7 mouse cellular contexts compared by ENCODE assay signal in the genomic region with DNA sequence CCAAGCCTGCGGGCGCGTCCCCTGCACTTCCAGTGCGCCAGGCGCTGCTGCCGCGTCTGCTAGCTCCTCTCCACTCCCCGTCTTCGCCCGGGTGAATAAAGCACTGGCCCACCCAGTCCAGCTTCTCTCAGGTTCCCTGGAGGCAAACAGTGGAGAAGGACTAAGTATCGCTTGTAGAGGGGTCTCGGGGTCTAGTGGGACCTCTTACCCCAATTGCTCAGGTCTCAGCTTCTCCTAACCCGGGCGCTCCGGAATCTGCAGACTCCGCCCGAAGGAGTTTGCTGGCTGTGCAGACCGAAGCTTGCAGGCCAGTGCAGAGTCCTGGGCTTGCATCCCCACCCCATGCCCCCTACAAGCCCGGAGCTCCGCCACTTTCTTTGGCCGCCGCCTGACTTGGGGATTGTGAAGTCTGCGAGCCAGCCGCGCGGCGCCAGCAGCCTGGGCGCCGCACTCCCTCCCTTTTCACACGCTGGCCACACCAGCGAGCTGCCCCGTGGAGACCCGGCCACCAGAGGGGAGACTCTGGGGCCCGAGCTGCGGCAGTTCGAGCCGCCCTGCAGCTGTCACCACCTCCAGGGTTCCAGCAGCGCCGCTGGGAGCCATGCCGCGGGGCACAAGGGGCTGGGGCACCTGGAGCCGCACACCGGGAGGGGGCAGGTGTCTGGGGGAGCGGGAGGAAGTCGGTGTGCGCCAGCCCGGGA. TPM values are rescaled to one million over a fixed set of nuclear protein-coding genes. Genes with fewer than 3 reads are reported as not detected.
DNase-seq lines count a peak whose midpoint lies in the region; ATAC-seq lines count a peak whose summit lies in the region.

No protein-coding gene starts in this region.

- peak overlapping the region; percentile 54 for H3K4me3 ChIP-seq in stomach, embryonic 14.5 days (ENCODE audit: low read depth, low read length)

- ATAC-seq in granulocyte monocyte progenitor cell, adult 5-6 weeks (replicated peaks; ENCODE audit: poor library complexity, severe bottlenecking): peak; percentile 25
- peak; percentile 50; the same call in 1 of the 2 replicates for ATAC-seq in stomach, embryonic 14.5 days (ENCODE audit: insufficient number of reproducible peaks, insufficient read depth, low FRiP score, low read depth)

- no peaks in the 10 kb centered on the region for H3K36me3 ChIP-seq in stomach, embryonic 14.5 days (ENCODE audit: control insufficient read depth, insufficient read depth, low read length)

- WGBS in stomach, embryonic 14.5 days: under 1% methylated on average over 45 of the region's 47 CpGs

- peak; percentile 49 for DNase-seq in testis, postnatal 10 days (ENCODE audit: low spot score)
- DNase-seq in testis, postnatal 14 days (ENCODE audit: low spot score): no peak
- peak; percentile 65 for DNase-seq in embryo, embryonic 10.5 days (ENCODE audit: low spot score)
- DNase-seq in kidney, postnatal 25 days: peak; percentile 3 to 47
- DNase-seq in lung, postnatal 4 days: peak; percentile 6 to 37

- H3K27me3 ChIP-seq in stomach, embryonic 14.5 days (ENCODE audit: control insufficient read depth, insufficient read depth, low read length): 0 out of 2 replicates have a peak, but pooled peaks cover 2% of the 10 kb centered on the region

- H3K9me3 ChIP-seq in stomach, embryonic 14.5 days (ENCODE audit: control insufficient read depth, low read depth, low read length): no peaks in the 10 kb centered on the region

- H3K27ac ChIP-seq in stomach, embryonic 14.5 days (ENCODE audit: low read length): no peak overlapping the region; the same call in 1 of the 2 replicates

- H3K4me1 ChIP-seq in stomach, embryonic 14.5 days (ENCODE audit: control insufficient read depth, insufficient read depth, low read length): no peaks in the 10 kb centered on the region

- peak overlapping the region; percentile 70 for H3K4me2 ChIP-seq in stomach, embryonic 14.5 days (replicated peaks; ENCODE audit: low read depth, low read length)

- peak overlapping the region; percentile 53 for H3K9ac ChIP-seq in stomach, embryonic 14.5 days (replicated peaks; ENCODE audit: low read depth, low read length)

RNA-seq across cellular contexts. Expression of gene Htr1b, which starts 0.7 kb away (rescaled TPM):
- total RNA-seq in granulocyte monocyte progenitor cell, adult 5-6 weeks (2014; fragmentation: Nextera tagmentation): not detected in 2 replicates
- total RNA-seq in granulocyte monocyte progenitor cell, adult 5-6 weeks (2017): not detected in 2 replicates
- 1.5 and 1.8 TPM in 2 replicates for polyA plus RNA-seq in stomach, embryonic 14.5 days (2014; fragmentation: Nextera tagmentation; extraction: Ambion mirVana)
